Mouse (Mus musculus): Measurements from ENCODE around the gene Slc37a1.
"Not testable (repeated sequence)": the region's sequence is repeated elsewhere in the genome, so short reads cannot be mapped to it uniquely, and the experiment has no call there.

Gene Slc37a1

DNA sequence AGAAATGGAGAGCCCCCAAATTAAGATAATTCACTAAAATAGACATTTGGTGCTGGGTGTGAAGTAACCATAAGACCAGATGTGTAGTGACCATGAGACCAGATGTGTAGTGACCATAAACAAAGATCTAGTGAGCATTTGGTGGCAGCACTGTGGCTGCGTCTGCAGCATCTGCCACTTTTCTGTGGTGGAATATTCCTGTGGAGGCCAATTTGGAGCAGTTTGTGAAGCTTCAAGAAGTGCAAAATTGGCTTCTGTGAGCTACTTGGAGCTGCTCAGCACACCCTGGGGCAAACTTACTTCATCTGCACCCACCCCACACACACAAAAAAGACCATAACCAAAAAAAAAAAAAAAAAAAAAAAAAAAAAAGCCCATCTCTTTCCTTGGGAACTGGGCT lies 18.6 kb upstream of the Slc37a1 start:
- no peak for DNase-seq (ENCODE audit: low read depth)

DNA sequence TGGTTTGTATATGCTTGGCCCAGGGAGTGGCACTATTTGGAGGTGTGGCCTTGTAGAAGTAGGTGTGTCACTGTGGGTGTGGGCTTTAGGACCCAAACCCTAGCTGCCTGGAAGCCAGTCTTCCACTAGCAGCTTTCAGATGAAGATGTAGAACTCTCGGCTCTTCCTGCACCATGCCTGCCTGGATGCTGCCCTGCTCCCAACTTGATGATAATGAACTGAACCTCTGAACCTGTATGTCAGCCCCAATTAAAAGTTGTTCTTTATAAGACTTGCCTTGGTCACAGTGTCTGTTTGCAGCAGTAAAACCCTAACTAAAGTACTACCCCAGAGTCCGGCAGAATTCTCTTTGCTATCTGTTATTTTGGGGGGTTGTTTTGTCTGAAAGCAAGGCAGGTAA lies 16.8 kb upstream of the Slc37a1 start:
- no peak for DNase-seq (ENCODE audit: low read depth)

DNA sequence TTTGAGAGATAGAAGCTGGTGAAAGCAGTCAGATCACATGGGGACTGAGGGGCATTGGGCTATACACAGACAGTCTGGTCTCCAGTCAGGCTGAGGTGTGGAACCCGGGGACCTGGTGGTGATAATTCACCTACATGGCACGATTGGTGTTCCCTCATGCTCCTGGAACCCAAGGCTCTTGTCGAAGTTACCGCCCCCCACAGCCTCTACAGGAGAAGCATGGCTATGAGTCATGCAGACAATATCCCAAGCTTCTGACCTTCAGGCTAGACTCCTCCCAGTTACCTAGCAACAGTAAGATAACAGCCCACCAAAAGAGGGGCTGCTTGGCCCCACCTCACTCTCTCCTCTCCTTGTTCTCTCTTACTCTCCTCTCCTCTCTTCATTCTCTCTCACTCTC lies 16.3 kb upstream of the Slc37a1 start:
- no peak for DNase-seq (ENCODE audit: low read depth)

DNA sequence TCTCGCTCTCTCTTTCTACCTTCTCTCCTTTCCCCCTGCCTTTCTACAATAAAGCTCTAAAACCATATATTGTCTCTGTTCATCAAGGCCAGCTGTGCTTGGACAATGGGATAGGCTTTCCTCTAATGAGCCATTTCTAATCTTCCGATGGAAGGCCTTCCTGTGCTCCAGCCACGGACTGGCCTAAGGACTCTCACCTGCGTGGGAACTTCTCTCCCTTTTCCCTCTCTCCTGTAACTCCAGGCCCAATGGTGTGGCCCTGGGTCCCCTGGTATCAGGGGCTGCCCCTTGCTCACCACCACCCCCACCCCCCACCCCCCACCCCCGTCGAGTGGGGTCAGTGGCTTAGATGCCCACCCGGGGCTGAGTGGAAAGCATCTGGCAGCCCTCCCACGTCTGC lies 15.9 kb upstream of the Slc37a1 start:
- not testable (repeated sequence) for DNase-seq (ENCODE audit: low read depth)

DNA sequence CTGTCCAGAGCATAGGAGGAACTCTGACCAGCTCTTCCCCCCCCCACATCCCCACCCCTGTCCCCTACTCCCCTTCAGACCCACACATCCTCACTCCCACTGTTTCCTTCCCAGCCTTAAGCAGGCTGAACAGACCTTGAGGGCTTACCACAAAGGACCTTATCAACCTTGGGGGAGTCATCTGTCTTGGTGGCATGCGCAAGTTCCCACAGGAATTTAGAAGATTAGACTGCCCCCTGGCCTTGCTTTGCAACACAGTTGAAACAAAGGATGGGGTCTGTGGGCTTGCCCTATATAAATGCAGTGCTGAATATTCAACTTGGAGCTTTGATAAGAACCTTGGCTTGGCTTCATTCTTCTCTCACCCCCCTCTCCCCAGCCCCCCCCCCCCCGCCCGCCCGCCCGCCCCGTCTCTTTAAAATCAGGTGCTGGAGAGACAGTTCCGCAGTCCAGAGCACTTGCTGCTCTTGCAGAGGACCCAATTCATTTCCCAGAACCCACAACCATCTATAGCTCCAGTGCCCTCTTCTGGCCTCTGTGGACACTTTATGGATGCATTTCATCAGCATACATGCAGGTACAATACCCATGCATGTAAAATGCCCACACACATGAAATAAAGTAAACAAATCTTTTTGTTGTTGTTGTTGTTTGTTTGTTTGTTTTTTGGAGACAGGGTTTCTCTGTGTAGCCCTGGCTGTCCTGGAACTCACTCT lies 15.3 kb upstream of the Slc37a1 start:
- DNase-seq (ENCODE audit: low read depth) = no peak

DNA sequence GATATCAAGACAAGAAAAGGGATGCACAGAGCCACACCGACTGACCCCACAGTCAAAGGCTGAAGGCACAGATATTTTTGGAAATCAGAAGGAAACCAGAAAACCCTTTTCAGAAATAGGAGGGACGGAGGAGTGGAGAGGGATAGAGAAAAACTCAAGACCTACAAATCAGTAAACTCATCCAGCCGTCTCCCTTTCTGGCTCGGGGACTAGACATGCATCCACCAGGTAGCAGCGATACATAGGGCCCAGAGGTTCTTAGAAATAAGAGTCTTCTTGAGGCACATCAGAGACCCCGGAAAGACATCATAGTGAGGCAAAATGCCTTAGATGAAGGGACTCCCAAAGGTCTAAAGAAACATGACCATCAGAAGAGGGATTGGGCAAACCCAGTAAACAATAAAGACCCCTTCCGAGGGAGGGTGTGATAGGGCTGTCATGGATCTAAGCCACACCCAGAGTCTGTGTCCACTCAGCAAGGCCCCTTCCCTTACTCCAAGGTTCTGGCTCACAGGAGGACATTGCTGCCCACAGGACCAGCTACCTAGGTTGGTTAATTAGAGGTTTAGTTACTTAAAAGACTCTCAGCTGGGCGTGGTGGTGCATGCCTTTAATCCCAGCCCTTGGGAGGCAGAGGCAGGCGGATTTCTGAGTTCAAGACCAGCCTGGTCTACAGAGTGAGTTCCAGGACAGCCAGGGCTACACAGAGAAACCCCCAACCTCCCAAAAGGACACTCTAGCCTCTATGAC lies 14.0 kb upstream of the Slc37a1 start:
- DNase-seq (ENCODE audit: low read depth) = no peak

DNA sequence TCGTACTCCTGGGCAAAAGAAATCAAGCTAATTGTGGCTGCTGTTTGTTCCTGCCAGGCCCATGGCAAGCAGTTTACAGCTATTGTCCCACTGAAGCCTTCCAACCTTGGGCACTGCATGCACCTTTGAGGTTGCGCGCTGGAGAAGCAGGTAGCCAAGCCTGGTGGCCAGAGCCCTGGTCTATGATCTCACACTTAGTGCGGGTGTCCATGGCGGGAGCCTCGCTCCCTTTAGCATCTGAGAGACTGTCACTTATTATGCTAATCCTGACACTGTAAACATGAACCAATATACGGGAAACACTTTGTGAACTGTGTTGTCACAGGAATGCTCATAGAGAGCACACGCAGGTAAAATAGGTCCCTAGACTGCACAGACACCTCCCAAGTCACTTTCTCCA lies 13.0 kb upstream of the Slc37a1 start:
- DNase-seq (ENCODE audit: low read depth) = no peak

DNA sequence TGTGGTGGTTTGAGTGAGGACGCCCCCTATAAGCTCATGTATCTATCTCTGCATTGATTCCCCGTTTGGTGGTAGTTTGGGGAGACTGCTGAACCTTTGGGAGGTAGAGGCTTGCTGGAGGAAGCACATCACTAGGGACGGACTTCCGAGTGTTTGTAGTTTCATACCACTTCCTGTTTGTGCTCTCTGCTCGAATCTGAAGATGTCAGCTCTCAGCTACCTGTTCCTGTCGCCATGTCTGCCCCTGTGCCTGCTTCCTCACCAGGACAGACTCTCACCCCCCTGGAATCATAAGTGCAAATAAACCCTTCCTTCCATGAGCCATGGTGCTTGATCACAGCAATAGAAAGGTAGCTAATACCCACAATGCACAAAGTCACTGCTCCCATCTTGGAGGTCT lies 11.4 kb upstream of the Slc37a1 start:
- DNase-seq (ENCODE audit: low read depth) = no peak

DNA sequence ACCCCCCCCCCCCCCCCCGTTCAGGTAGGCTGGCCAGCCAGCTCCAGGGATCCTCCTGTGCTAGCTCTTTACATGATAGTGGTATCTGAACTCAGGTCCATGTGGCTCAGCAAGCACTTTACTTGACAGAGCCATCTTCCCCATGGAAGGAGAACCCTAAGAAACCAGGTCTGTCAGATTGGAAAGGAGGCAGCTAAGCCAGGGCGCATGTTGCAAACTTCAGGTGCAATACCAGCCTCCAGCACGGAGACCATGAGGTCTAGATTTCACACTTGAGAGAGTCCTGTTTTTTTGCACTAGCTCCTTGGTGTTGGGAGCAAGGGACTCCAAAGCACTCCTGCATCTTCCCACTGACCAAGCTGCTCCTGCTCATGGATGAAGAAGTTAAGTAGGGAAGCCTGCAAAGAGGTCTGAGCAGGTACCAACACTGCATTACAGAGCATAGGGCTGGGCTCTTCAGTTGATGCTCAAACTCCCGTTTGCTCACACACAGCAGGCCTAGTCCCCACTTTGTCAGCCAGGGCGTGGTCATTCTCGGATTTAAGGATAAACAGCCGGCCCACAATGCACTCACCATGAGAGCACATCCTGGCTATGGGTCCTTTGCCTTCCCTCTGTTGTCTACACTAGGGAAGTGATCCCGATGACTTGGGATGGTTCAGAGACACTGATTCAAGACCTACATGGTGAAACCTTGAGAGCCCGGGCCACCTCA lies 10.2 kb upstream of the Slc37a1 start:
- no peak for DNase-seq (ENCODE audit: low read depth)

DNA sequence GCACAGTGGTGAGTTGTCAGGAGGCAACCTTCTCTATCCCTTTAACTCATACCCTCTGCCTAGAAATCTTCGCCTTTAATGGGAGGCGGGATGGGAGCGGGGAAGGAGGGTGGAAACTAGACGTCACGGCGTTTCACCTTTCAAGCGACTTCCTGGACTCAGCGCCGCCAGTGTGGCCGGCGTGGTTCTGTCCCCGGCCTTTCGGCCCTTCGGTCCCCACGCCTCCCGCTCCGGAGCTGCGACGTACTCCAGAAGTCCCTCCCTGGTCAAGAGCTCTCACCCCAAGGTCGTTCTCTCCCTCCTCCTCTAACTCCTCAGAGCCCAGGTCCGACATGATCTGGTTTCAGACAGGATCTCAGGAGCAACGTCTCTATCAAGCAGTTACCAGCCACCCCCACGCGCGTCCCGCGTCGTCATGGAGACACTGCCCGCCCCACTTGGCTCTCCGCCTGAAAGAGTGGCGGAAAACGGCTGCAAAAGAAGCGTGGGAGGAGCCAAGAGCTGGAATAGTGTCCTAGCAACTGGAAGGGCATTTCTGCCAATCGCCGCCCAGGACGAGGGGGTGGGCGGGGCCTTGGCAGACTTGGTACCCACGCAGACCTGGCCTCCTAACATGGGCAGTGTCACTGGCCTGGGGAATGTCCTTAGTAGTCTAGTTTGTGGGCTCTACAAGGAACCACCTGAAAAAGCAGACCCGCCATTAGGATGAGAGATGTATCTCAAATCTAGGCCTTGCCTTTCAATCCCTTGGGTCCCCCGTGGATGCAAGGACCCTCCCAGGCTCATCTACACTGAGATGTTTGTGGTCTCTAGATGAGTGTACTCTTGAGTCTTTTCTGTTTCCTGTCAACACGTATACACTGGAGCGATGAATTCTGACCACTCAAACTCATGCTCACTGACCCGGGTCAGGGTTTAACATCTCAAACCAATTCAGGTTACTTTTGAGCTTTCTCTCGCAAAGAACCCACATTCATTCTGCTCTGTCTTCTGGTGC lies 9.4 kb upstream of the Slc37a1 start, which contains the start of gene Rsph1:
Rsph1 (minus strand) TSS at position 462 of the 997 bp plus-strand sequence.
- peak; percentile 58 for DNase-seq (ENCODE audit: low read depth)

DNA sequence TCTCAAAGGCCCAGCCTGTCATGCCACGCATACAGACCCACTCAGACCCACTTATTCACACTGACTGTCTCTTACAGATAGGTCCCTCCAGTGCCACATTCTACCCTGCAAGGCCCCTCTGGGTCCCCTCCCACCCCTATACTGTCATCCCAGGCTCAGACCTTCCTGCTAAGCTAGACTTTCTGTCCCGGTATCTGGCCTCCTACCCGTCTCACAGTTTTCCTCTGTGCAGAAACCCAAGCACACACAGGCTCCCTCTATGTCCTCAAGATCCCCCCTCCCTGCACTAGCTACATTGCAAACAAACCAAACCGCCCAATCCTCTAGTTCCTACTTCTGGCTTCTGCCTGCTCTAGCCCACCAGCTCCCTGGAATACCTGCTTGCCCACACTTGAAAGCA lies 8.7 kb upstream of the Slc37a1 start:
- no peak for DNase-seq (ENCODE audit: low read depth)

DNA sequence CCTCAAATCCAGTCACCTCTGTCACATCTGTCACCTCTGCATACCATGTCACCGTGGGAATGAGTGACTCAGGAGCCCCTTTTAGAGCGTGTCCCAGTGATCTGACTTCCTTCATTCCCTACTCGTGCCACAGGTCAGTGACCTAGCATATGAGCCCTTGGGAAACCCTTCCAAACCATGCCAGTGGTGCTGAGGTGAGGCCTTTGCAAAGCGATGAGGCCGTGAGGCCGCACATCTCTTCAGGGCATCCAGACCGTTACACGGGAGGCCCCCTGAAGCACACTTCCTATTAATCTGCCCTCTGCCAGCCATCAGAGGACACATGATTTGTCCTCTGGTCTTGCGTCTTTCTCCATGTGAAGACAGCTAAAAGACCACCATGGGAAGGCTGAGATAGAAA lies 7.1 kb upstream of the Slc37a1 start:
- no peak for DNase-seq (ENCODE audit: low read depth)

DNA sequence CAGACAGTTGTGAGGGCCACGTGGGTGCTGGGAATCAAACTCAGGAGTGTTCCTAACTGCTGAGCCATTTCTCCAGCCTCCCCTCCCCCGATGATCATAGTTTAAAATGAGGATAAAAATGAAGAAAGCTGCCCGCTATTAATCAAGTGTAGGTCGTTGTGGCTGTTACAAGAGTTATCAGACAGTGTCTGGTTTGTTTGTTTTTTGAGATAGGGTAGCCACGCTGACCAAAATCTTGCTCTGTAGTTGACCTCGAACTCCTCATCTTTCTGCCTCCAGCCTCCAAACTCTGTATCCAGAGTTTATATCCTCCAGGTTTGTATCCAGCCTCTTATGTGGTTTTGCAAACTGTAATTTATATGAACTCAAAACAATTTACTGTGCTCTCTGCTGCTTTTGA lies 6.3 kb upstream of the Slc37a1 start:
- DNase-seq (ENCODE audit: low read depth) = no peak

DNA sequence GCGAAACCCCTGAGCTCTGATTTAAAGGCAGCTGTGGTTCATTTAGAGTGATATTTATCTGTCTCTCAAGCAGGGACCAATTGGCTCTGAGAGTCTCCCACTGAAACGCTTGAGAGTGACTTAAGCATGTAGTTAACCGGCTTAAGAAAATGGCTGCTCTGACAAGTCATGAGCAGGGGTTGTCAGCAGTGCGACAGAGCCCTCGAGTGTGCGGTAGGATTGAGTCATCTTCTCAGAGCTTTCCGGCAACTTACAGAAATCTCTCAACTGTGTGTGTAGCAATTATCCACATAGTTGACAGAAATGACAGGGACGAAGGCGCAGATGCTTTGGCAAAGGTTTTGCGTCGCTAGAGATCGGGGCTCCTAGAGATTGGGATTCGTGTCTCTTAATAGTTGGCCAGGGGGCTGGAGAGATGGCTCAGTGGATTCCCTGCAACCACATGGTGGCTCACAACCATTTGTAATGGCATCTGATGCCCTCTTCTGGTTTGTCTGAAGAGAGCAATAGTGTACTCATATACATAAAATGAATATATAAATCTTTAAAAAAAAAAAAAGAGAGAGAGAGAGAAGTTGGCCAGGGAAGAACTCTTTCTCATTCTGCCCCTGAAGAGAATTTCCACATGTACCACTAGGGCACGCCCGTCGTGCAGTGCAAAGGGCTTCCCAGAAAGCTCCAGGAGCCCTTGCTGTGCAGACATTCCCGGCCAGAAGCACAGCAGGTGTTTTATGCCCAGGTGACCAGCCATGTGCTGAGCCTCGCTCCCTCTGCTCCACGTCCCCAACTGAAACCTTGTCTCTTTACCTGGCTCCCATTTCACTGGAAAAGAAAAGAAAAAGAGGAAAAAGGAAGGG lies 4.5 kb upstream of the Slc37a1 start:
- no peak for DNase-seq (ENCODE audit: low read depth)

DNA sequence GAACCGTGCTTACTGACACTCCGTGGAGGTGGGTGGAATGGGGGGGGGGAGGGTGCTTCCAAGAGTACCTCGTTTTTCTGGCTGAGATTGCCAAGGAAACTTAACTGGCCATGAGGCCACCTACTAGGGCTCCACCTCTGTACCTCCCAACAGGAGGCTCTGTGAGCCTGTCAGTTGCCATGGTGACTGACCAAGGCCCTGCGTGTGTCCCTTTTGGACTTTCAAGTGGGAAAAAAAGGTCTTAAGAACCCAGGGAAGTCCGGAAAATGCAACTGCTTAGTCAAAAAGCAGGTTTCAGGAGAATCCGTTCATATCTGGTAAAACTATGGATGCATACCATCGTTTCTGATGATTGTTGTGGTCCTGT lies 3.9 kb upstream of the Slc37a1 start:
- no peak for DNase-seq (ENCODE audit: low read depth)

DNA sequence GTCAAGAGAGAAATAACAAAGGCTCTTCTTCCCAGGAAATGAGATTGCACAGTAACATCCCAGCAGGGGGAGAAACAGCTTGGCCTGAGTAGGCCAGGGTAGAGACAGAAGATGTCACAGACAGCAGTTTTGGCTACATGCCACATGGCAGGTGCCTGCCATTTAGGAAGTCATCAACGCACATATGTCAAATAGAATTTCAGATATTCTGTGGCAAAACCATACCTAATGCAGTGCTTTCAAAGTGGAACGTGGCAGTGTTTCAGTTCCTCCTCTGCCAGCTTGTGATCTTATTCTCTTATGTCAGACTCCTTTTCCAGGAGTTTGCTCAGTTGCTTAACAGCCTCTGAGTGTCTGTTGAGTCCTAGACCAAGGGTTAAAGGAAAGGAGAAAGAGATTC lies 725 bp upstream of the Slc37a1 start:
- DNase-seq (ENCODE audit: low read depth) = no peak

DNA sequence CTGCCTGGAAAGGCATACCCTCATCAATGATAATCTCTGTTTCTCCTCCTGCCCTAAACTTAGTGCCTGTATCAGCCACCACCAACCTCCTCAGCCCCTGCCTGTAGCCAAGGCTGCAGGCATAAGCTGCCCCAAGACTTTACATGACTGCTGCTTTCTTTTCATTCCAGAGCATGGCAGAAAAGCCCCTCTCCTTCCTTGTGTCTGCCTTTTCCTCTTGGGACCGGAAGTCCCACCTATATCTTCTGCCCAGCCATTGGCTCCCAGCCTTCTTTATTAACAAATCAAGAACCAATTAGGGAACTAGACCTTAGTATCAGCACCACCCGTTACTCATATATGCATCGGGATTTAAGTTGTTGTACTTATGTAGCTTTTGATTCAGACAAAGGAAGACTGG lies 624 bp downstream of the Slc37a1 start:
- DNase-seq (ENCODE audit: low read depth) = no peak

DNA sequence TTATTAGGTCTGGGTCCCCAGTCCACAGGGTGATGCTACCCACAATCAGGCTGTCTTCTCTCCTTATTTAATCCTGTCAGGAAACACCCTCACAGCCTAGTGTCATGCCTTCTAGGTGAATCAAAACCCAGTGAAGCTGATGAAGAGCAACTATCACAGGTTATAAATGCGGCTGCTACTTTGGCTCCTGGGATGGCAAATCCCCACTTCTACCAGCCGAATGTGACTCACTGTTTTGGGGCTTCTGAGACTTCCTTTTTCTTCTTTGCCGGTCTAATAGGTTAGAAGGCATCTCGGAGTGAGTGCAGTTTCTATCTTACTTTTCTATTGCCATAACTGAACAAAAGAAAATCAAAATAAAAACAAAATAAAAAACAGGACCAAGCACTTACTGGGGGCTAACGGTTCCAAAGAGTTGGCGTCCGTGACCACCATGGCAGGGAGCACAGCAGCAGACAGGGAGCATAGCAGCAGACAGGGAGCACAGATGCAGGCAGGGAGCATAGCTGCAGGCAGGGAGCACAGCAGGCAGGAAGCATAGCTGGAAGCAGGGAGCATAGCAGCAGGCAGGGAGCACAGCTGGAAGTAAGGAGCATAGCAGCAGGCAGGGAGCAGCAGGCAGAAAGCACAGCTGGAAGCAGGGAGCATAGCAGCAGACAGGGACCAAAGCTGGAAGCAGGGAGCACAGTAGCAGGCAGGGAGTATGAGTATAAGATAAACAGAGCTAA lies 2.6 kb downstream of the Slc37a1 start:
- DNase-seq (ENCODE audit: low read depth) = no peak

DNA sequence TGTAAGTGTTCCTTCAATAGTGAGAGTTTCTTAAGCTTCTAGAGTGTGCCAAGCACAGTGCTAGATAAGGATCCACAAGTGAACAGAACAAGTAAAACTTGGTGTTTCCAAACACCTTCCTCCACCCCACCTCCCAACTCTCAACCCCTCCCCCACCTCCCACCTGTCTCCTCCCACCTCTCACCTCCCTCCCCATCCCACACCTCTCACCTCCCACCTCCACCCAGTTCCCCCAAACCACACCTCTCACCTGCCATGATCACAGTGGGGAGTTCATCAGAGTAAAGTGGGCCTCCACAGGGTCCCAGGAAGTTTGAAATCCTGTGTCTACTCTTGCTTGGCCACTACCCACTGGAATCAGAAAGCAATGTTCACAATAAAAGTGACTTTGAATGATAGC lies 3.7 kb downstream of the Slc37a1 start:
- DNase-seq (ENCODE audit: low read depth) = no peak

DNA sequence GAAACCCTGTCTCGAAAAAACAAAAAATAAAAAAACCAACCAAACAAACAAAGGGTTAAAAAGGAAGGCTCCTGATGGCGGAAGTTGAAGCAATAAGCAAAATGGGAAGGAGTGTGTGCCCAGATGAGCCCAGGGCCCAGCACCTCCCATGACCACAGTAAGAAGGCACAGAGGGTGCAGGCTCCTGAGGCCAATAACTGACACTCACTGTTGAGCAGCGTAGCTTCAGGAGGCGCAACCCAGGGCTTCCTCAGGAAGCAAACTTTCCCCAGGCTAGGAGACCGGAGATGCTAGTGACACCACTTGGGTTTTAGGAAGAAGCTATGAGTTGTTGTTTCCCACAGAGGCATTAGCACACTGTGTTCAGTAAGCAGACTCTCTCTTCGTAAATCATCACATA lies 4.3 kb downstream of the Slc37a1 start:
- no peak for DNase-seq (ENCODE audit: low read depth)
